Mouse (Mus musculus): Measurements from ENCODE around the gene Frmd8. TPM values are rescaled to one million over a fixed set of nuclear protein-coding genes. Genes with fewer than 3 reads are reported as not detected.

Gene Frmd8
- total and polyA plus RNA-seq, 2 experiments: 5.2 to 14.2 TPM

DNA sequence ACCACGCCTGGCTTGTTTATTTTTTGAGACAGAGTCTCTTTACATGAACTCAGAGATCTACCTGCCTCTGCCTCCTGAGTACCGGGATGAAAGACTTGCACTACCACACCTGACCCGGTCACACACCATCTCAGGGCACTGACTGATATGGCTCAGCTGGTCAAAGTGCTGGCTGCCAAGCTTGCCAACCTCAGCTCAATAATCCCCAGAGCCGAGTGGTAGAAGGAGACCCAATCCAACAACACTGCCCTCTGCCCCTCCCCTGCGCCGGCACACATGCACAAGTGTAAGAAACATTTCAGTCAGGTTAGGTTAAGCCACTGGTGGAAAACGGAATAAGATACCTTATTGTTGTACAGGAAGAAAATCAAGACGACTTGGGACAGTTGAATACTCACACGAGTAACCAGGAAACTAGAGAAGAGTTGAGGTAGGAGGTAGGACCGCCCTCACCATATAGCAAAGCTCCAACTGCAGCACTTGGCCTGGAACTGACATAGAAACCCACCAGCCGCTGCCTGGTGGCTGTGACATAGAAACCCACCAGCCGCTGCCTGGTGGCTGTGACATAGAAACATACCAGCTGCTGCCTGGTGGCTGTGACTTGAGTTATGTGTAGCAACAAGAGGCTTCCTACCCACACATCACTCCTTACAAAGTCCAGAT, 40.7 kb downstream of the Frmd8 start:
- Histone ChIP-seq H3K36me3 (ENCODE audit: control insufficient read depth, insufficient read depth, low read length) (0 out of 2 replicates have a peak, but pooled peaks cover 5% of the 10 kb centered on the region), H3K9ac (ENCODE audit: low read depth, low read length) (peak overlapping the region; percentile 58; the same call in 1 of the 2 replicates), H3K27ac (replicated peaks; ENCODE audit: insufficient read depth, low read depth, low read length) (peak overlapping the region; percentile 43), H3K27me3 (ENCODE audit: control insufficient read depth, insufficient read depth, low read length) (no peaks in the 10 kb centered on the region), H3K79me2 (ENCODE audit: control insufficient read depth, insufficient read depth, low read length) (no peaks in the 10 kb centered on the region), H3K4me1 (ENCODE audit: control insufficient read depth, insufficient read depth, low read length) (peaks cover 36% of the 10 kb centered on the region), H3K4me3 (ENCODE audit: insufficient read depth, low read depth, low read length) (0 out of 2 replicates have a peak overlapping the region, but pooled peaks have one; percentile 4)
- DNase-seq (ENCODE audit: extremely low read depth, low read depth, low spot score): peak; percentile 90
- WGBS: 33% methylated on average over 12 of the region's 12 CpGs
- TF ChIP-seq CTCF (IDR thresholded peaks at IDR 0.05; ENCODE audit: low read depth, low read length): 0 out of 2 replicates have a peak, but pooled peaks have one; percentile 28
- TF ChIP-seq POLR2A (IDR thresholded peaks at IDR 0.05; ENCODE audit: extremely low read depth, insufficient read depth, low read length): no peak

DNA sequence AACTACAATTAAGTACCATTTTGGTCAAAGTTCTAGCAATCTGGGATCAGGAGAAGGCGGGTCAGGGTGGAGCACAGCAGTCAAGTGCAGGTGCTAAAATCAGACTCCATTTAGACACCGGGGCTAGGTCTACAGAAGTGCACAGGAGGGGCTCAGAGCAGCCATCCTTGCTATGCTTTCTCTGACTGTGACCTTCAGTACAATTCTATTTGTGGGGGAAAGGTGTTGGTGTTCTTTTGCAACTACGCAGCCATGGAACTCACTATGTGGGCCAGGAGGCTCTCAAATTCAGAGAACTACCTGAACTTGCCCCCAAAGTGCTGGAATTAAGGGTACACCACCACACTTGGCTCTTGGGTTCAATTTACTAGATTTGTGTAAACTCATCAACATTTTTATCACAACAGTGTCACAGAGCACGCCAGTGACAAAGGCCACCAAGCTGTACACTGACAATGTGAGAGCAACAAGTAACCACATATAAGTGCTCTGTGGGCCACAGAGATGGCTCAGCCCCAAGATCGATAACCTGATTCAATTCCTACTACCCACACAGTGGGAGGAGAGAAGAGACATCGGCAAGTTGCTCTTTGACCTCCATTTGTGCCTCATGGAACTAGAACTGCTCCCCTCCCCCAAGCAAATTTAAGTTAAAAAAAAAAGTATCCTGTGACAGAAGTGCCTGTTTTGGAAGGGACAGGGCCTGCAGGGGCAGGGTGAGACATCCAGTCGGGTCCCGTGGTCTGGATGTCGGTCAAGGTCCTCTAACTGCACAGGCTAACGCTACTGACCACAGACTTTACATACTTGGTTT, 41.6 kb downstream of the Frmd8 start:
- Histone ChIP-seq H3K27ac (replicated peaks; ENCODE audit: insufficient read depth, low read depth, low read length) (peak overlapping the region; percentile 43), H3K4me1 (ENCODE audit: control insufficient read depth, insufficient read depth, low read length) (peaks cover 39% of the 10 kb centered on the region), H3K9ac (ENCODE audit: low read depth, low read length) (peak overlapping the region; percentile 5), H3K4me3 (ENCODE audit: insufficient read depth, low read depth, low read length) (no peak overlapping the region; the same call in 1 of the 2 replicates), H3K36me3 (ENCODE audit: control insufficient read depth, insufficient read depth, low read length) (peaks cover 7% of the 10 kb centered on the region; the same call in 1 of the 2 replicates), H3K79me2 (ENCODE audit: control insufficient read depth, insufficient read depth, low read length) (no peaks in the 10 kb centered on the region), H3K27me3 (ENCODE audit: control insufficient read depth, insufficient read depth, low read length) (no peaks in the 10 kb centered on the region)
- 23% methylated on average over 10 of the region's 10 CpGs for WGBS
- DNase-seq (ENCODE audit: extremely low read depth, low read depth, low spot score): peak; percentile 94
- TF ChIP-seq CTCF (IDR thresholded peaks at IDR 0.05; ENCODE audit: low read depth, low read length) (peak; percentile 15; the same call in 1 of the 2 replicates), POLR2A (IDR thresholded peaks at IDR 0.05; ENCODE audit: extremely low read depth, insufficient read depth, low read length) (no peak)

DNA sequence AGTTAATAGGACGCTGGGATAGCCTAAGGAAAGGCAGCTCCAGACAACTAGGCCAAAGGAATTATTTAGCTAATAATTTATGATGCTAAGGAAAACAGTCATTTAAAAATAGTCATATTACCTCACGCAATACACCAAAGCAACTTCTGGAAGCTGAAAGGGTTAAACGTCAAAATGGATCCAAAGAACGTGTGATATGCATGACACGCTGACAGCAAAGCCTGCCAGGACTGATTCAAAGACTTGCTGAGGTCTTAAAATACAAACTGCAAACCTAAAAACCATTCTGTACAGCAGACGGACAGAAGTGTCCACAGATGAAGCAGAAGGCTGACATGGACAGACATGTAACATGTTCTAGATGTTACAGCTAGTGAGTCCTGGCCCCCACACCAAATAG, 42.7 kb downstream of the Frmd8 start:
- Histone ChIP-seq H3K79me2 (ENCODE audit: control insufficient read depth, insufficient read depth, low read length) (no peaks in the 10 kb centered on the region), H3K36me3 (ENCODE audit: control insufficient read depth, insufficient read depth, low read length) (peaks cover 16% of the 10 kb centered on the region), H3K27ac (replicated peaks; ENCODE audit: insufficient read depth, low read depth, low read length) (peak overlapping the region; percentile 50), H3K27me3 (ENCODE audit: control insufficient read depth, insufficient read depth, low read length) (no peaks in the 10 kb centered on the region), H3K4me3 (ENCODE audit: insufficient read depth, low read depth, low read length) (no peak overlapping the region), H3K9ac (ENCODE audit: low read depth, low read length) (peak overlapping the region; percentile 28), H3K4me1 (ENCODE audit: control insufficient read depth, insufficient read depth, low read length) (peaks cover 43% of the 10 kb centered on the region)
- TF ChIP-seq POLR2A (IDR thresholded peaks at IDR 0.05; ENCODE audit: extremely low read depth, insufficient read depth, low read length): no peak
- no peak for TF ChIP-seq CTCF (IDR thresholded peaks at IDR 0.05; ENCODE audit: low read depth, low read length)
- DNase-seq (ENCODE audit: extremely low read depth, low read depth, low spot score): peak; percentile 78
- 22% methylated on average over 6 of the region's 6 CpGs for WGBS

DNA sequence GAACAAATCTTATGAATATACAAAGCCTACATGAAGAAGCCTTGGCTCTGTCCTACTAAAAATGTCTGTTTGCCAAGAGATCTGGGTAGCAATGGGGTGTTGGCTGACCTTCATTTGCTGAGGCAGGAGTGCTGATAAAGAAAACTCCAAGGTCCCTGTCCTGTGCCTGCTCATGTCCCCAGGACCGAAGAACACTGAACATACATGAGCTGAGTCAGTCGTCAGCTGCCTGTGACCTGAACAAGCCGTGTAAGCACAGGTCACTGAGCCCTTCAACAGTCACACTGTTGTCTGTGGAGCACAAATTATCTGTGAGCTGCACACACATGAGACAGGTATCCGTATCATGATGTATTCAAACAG, 43.1 kb downstream of the Frmd8 start:
- WGBS: 21% methylated on average over 4 of the region's 4 CpGs
- peaks cover 40% of the 10 kb centered on the region for H3K4me1 ChIP-seq (ENCODE audit: control insufficient read depth, insufficient read depth, low read length)
- peak overlapping the region; percentile 50 for H3K27ac ChIP-seq (replicated peaks; ENCODE audit: insufficient read depth, low read depth, low read length)
- H3K36me3 ChIP-seq (ENCODE audit: control insufficient read depth, insufficient read depth, low read length): peaks cover 19% of the 10 kb centered on the region
- no peak overlapping the region for H3K4me3 ChIP-seq (ENCODE audit: insufficient read depth, low read depth, low read length)
- no peaks in the 10 kb centered on the region for H3K79me2 ChIP-seq (ENCODE audit: control insufficient read depth, insufficient read depth, low read length)
- peak; percentile 82 for DNase-seq (ENCODE audit: extremely low read depth, low read depth, low spot score)
- no peaks in the 10 kb centered on the region for H3K27me3 ChIP-seq (ENCODE audit: control insufficient read depth, insufficient read depth, low read length)
- TF ChIP-seq CTCF (IDR thresholded peaks at IDR 0.05; ENCODE audit: low read depth, low read length): no peak
- TF ChIP-seq POLR2A (IDR thresholded peaks at IDR 0.05; ENCODE audit: extremely low read depth, insufficient read depth, low read length): no peak
- H3K9ac ChIP-seq (ENCODE audit: low read depth, low read length): peak overlapping the region; percentile 28

DNA sequence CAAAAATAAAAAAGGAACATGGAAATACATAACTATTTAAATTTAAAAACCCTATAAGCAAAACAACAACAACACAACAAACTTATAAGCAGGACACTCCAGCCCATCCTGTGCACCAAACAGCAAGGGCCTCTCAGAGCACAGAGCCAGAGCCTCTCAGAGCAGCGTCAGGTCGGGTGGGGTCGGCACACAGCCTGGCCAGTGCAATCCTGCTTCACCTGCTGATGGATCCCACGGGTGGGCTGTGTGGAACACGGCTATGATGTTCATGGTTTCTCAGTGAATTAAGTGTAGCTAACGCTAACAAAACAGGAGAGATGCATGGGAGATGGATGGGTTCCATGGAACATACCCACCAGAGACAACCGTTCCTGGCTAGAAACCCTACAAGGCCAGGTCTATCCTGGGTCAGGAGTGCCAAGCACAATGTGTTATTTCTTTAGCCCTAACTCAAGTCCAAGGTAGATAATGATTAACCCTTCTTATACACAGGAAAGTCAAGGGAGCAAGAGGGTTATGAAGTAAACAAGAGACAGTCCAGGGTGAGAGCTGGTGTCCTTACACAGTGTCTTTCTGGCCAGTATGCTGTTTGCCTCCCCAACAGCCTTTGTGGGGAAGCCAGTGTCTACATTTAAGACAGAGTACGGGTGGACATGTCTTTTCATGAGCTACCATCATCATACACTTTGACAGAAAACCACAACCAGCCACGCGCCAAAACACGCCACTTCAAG, 43.7 kb downstream of the Frmd8 start:
- H3K4me1 ChIP-seq (ENCODE audit: control insufficient read depth, insufficient read depth, low read length): peaks cover 38% of the 10 kb centered on the region
- 26% methylated on average over 11 of the region's 11 CpGs for WGBS
- peak; percentile 85 for DNase-seq (ENCODE audit: extremely low read depth, low read depth, low spot score)
- peak overlapping the region; percentile 28 for H3K9ac ChIP-seq (ENCODE audit: low read depth, low read length)
- peak overlapping the region; percentile 4; the same call in 1 of the 2 replicates for H3K4me3 ChIP-seq (ENCODE audit: insufficient read depth, low read depth, low read length)
- peaks cover 24% of the 10 kb centered on the region for H3K36me3 ChIP-seq (ENCODE audit: control insufficient read depth, insufficient read depth, low read length)
- H3K27me3 ChIP-seq (ENCODE audit: control insufficient read depth, insufficient read depth, low read length): no peaks in the 10 kb centered on the region
- H3K79me2 ChIP-seq (ENCODE audit: control insufficient read depth, insufficient read depth, low read length): no peaks in the 10 kb centered on the region
- TF ChIP-seq POLR2A (IDR thresholded peaks at IDR 0.05; ENCODE audit: extremely low read depth, insufficient read depth, low read length) (0 out of 2 replicates have a peak, but pooled peaks have one; percentile 10), CTCF (IDR thresholded peaks at IDR 0.05; ENCODE audit: low read depth, low read length) (peak; percentile 24; the same call in 1 of the 2 replicates)
- peak overlapping the region; percentile 50 for H3K27ac ChIP-seq (replicated peaks; ENCODE audit: insufficient read depth, low read depth, low read length)

Measured in liver, adult 2 months (tissue).